Mouse (Mus musculus) kidney, postnatal 4 days (tissue): Measurements from ENCODE around the gene Atp6v0a2.
"Not testable (repeated sequence)": the region's sequence is repeated elsewhere in the genome, so short reads cannot be mapped to it uniquely, and the experiment has no call there.

Experiments used
- DNase-seq, 2 experiments: peaks; one replicate each; pipeline ENCODE4 v3.0.0; 2021; ENCODE audit warnings: mixed read lengths in 2 of 2

The Atp6v0a2 gene

GRCm38 (mm10) chr5:124628448-124629363, at the start of gene Atp6v0a2:
TSS of gene Atp6v0a2 (plus strand) at chr5:124628576.
- DNase-seq = peak; percentile 98

- peak; percentile 97 for DNase-seq
Observed at GRCm38 (mm10) chr5:124578633-124579317, 49.6 kb upstream of the Atp6v0a2 start, which contains the start of the genes Eif2b1 and Gtf2h3. TSS of gene Eif2b1 (minus strand) at chr5:124579131. TSS of gene Gtf2h3 (plus strand) at chr5:124579140.

DNA sequence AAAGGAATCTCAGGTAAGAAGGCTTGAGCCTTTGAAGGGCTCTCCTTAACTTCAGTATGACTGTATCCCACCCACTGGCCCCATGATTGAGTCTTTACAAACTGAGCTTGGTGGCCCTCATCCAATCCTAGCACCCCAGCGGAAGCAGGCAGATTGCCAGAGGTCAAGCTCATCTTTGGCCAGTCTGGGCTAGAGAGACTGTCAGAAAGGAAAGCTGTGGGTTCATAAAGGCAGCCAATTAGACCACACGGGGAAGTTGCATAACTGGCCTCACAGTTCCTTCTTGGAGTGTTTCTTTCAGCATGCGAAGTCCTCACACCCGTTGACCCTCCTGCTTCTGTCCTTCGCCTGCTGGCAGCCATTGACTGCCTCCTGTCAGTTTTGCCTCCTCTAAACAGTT, 45.9 kb upstream of the Atp6v0a2 start:
- no peak for DNase-seq

GRCm38 (mm10) chr5:124592768-124593167, 35.6 kb upstream of the Atp6v0a2 start:
- no peak for DNase-seq

DNA sequence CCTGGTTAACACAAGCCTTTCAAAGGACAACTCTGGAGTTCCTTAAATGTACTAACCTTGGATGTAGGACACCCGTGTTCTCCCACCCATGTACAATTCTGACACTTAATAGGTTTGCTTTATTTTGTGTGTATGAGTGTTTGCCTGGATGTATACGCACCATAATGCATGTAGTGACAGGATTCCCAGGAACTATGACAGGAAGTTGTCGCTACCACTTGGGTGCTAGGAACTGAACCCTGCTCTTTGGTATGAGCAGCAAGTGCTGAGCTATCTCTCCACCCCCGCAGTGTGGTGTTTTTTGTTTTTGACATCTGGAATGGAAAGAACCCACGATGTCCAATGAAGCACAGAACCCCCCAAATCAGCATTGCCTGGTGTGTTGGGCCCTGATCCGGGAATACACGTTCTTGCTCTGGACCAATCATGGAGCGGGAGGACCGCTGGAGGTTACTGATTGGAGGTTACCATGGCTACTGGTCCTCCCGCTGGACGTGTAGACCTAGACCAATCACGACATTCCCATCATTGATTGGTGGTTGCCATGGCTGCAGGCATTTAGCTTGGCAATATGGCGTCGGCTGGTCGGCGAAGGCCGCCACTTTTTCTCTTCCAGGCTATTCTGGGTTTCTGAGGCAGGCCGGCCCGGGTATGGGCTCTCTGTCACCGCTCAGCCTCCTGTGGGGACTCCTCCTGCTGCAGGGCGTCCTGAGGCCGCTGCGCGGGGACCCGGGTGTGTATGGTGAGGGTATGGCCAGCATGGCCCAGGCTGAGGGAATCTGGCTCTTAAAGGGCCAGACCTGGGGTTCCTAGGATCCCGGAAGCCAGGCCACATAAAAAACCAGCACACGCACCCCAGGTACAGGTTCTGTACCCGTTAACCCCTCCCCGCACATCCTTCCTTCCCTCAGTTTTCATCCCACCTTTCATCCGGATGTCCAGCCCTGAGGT, 29.9 kb upstream of the Atp6v0a2 start:
- peak; percentile 94 to 96 for DNase-seq

DNA sequence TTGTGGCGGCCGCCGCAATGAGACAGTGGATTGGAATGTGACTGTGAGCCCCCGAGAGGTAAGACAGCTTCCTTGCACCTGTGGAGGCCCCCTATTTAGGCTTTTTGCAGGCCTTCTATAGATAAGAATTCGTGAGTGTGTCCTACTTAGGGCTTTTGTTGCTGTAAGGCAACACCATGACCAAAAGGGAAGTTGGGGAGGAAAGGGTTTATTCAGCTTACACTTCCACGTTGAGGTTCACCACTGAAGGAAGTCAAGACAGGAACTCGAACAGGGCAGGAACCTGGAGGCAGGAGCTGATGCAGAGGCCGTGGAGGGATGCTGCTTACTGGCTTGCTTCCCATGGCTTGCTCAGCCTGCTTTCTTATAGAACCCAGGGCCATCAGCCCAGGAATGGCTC, 28.6 kb upstream of the Atp6v0a2 start:
- DNase-seq = not testable (repeated sequence)

- peak; percentile 76 to 77 for DNase-seq
Observed at GRCm38 (mm10) chr5:124602349-124602748, 26.0 kb upstream of the Atp6v0a2 start.

GRCm38 (mm10) chr5:124604296-124604695, 24.1 kb upstream of the Atp6v0a2 start:
- no peak for DNase-seq

GRCm38 (mm10) chr5:124605041-124605622, 23.2 kb upstream of the Atp6v0a2 start:
- no peak for DNase-seq

GRCm38 (mm10) chr5:124610965-124611364, 17.4 kb upstream of the Atp6v0a2 start:
- DNase-seq = peak; percentile 22 to 23

GRCm38 (mm10) chr5:124614709-124615108, 13.7 kb upstream of the Atp6v0a2 start:
- peak; percentile 31 to 49 for DNase-seq

- DNase-seq = no peak
Observed at GRCm38 (mm10) chr5:124618711-124619110, 9.7 kb upstream of the Atp6v0a2 start.

DNA sequence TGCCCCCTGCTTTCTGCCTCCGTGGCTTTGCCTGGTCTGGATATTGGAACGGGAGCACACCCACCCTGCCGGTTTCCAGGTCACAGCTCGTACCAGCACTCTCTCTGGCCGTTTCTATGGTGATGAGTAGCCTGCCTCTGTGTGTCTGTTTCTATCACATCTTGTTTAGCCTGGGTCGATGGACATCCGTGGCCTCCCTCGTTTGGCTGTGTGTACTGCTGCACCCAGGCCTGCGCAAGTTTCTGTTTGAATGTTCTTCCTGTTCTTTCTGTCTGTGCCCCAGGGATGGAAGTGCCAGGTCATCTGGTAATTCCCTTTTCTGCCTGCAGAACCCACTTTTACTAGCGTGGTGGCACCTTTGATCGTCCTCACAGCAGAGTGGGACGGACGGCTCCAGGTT, 7.0 kb upstream of the Atp6v0a2 start:
- no peak for DNase-seq

DNA sequence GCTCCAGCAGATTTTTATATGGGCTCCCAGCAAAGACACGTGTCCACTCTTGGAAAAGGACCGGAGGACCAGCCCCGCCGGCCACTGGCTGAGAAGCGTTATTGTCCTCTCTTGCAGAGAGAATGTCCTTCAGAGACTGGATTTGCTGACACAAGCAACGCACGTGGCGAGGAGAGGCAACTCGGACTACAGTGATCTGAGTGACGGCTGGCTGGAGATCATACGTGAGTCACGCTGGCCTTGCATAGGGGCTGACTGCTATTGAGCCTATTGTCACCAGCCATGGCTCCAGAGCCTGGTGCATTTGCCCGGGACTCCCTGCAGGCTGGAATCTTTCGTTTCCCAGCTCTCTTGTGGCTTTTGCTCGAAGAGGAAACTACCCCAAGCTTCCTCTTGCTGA, 5.5 kb upstream of the Atp6v0a2 start:
- DNase-seq = no peak

GRCm38 (mm10) chr5:124624291-124624690, 4.1 kb upstream of the Atp6v0a2 start:
- no peak for DNase-seq

- DNase-seq = peak in 1 of 2 experiments; percentile 12
Observed at GRCm38 (mm10) chr5:124629641-124630040, 1.3 kb downstream of the Atp6v0a2 start.

DNA sequence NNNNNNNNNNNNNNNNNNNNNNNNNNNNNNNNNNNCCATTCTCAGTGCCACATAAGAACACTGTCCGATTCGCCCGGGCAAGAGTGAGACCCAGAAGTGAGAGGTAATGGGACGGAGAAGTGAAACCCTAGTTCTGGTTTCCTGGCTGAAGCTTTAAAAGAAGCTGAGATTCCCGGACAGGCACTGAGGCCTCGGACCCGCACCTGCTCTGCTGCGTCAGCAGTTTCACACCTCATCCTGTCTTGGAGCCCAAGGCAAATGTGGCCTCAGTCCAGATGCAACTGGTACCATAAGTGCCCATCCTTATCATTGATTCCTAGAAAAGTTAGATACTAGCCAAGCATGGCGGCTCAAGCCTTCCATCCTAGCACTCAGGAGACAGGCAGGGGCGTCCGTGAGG, 3.3 kb downstream of the Atp6v0a2 start:
- no peak for DNase-seq

DNA sequence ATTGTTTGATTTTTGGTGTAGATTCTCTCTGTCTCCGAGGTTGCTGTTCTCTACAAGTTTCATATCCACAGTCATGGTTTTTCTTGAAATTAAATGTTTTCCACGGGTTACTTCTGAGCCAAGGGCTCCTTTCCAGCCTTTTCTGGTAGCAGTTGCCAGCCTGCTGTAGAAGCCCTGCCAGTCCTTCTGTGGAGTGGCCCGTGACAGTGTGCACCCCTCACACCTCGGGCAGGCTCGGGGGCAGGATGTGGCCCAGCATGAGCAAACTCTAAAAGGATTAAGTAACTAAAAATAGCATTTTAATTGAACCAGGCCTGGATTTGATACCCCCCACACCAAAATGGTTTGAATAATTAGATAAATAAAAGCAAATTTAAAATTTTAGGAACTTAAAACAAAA, 4.1 kb downstream of the Atp6v0a2 start:
- DNase-seq = no peak

- DNase-seq = no peak
Observed at GRCm38 (mm10) chr5:124633425-124633824, 5.0 kb downstream of the Atp6v0a2 start.

GRCm38 (mm10) chr5:124635068-124635467, 6.7 kb downstream of the Atp6v0a2 start:
- DNase-seq = peak; percentile 71 to 78

GRCm38 (mm10) chr5:124636139-124636538, 7.8 kb downstream of the Atp6v0a2 start:
- no peak for DNase-seq

DNA sequence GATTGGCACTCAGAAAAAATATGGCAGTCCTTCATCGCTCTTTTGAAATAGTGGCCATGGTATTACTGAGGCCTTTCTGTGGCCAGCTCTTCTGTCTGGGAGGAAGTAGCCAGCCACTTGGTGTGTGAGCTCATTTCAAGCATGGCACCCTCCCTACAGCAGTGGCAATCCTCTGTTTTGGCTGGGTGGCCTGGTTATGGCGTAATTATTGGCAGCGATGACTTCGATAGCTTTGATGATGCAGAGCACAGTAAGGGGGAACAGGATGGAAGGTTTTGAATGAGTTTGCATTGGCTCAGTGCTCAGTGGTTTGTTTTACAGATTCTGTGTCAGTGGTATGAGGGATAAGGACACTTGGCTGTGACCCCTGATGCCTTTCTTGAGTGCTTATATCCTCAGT, 8.3 kb downstream of the Atp6v0a2 start:
- no peak for DNase-seq
